Mouse (Mus musculus) testis, postnatal 14 days (tissue): Measurements from ENCODE around the gene Pakap.
A peak's percentile ranks its signal among the peaks of the same experiment; 100 is the strongest.

Source experiments
- DNase-seq: peaks from one replicate; pipeline ENCODE4 v3.0.0; 2021; ENCODE audit warnings: low spot score

The Pakap gene

DNA sequence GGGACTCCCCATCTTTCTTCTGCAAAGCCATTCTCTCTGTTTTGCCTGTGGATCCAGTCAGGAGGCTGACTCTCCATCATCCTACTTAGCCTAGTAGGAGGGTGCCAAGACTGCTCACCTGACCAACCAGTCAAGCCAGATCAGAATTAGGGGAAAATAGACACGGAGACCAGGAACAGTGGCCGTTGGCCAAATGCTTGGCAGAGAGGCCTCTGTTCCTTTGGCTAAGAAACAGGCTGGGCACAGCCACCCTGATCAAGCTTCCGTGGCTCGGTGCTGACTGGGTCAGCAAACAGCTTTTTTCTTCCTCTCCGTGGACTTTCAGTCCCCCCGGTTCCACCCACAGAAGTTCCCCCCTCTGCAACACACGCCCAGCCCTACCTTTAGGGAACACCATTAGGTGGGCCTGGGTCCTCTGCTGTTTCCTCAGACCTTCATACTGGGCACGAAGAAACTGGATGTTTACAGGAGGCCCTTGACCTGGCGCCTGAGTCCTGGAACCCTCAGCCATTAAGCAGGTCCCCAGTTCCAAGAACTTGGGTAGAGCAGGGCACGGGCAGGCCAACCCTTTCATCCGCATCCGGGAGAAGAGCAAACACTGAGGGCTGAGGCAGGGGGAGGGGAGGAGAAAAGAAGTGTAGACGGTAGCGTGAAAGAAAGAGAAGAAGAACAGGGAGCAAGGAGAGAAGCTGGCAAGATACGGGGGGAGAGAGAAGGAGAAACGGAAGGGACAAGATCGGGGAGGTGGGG lies 347.4 kb downstream of the Pakap start:
- peak; percentile 23 for DNase-seq

DNA sequence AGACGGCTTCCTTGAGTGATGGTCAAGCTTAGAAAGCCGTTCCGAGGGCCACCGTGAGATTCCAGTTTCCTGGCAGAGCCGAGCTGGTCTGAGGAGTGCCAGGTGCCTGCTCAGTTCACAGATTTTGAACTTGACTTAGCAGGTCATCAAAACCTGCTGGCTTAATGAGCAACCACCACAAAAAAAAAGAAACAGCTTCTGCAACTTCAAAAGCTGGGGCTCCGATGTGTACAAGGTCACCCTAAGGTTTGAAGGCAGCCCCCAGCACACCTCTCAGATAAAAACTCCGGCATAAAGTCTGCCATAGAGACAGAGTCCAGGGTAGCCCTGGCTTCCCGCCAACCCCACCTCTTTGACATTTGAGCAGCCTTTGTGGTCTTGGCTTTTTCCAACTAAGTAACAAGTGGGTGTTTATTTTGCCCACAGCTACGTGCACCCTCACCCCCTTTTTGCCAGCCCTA lies 348.3 kb downstream of the Pakap start, which contains the start of gene D630039A03Rik:
Gene D630039A03Rik, minus strand, starts transcription at position 97 of the 461 bp plus-strand sequence.
- DNase-seq = peak; percentile 43

DNA sequence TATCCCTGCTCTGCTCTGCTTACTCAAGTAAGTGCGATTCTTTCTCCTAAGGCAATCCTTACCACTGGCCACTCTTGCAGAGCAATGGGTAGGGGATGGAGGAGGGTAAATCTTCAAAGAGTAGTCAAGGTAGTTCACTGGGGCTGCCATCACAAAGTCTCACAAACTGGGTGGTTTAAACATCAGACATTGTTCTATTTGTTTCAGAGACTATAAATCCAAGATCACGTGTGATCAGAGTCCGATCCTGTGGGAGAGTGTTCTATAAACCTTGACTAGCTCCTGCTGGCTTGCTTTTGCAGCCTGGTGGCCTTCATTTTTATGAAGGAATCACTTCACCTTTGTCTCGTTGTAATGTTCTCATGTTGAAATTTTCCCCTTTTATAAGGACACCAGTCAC lies 348.7 kb downstream of the Pakap start:
- no peak for DNase-seq

DNA sequence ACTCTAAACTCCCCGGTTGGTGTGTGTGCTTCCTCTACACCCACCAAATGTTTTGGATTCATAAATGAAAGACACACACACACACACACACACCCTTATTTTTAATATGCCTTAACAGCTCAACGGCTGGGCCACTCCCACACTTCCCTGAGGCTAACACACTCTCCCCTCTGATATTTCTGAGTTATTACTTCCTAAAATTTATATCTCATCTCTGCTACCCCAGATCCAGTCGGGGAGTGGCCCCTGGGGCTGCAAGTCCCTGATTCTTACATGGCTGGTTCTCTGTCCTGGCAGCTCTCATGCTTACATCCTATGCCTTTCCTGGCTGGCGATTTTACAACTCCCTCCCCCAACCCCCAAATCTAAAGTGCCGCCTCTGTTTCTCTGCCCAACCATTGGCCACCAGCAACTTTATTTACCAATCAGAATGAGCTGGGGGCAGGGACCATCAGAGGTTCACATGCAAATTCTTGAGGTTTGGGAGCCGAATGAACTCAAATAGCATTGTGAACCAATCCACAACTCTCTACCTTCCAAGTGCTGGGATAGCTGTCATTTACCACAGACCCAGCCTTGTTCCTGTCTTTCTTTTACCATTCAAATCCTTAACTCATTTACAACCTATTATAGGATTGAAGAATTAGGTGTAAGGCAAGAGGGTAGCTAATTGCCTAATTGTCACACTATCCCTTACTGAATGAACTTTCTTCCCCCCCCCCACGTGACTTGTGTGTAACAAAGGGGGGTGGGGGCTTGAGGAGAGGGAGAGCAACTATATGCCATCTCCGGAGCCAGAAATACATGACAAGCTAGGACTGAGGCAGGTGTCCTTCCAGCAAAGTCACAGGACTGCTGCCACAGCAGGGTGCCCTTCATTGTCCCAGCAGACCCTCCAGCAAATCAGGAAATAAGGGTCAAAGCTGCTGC lies 351.8 kb downstream of the Pakap start:
- DNase-seq = no peak

- no peak for DNase-seq
Observed at GRCm38 (mm10) chr4:57920522-57920921, 352.5 kb downstream of the Pakap start.

GRCm38 (mm10) chr4:57922171-57922570 lies 354.2 kb downstream of the Pakap start:
- DNase-seq = no peak

DNA sequence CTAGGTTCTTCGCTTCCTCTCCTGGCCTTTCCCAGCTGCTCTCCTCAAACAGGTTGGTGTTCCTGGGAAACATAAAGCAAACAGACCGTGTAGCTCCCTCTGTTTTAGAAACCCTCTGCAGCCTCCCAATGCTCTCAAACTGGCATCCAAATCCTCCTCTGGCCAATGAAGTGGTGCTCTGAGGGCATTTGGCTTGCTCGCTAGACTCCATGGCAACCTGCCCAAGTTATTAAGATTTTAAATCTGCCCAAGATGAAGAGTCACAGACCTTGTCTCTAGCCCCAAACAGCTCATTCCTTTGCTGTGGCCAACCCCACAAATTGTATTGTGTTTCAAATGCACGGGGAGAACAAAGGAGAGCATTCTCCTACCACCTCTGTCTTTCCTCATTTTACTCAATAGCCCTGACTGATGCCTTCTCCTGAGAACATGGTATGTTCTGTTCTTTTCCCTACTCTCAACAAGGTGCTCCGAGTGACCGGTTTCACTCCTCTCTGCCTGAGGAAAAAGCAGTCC lies 356.6 kb downstream of the Pakap start:
- no peak for DNase-seq

DNA sequence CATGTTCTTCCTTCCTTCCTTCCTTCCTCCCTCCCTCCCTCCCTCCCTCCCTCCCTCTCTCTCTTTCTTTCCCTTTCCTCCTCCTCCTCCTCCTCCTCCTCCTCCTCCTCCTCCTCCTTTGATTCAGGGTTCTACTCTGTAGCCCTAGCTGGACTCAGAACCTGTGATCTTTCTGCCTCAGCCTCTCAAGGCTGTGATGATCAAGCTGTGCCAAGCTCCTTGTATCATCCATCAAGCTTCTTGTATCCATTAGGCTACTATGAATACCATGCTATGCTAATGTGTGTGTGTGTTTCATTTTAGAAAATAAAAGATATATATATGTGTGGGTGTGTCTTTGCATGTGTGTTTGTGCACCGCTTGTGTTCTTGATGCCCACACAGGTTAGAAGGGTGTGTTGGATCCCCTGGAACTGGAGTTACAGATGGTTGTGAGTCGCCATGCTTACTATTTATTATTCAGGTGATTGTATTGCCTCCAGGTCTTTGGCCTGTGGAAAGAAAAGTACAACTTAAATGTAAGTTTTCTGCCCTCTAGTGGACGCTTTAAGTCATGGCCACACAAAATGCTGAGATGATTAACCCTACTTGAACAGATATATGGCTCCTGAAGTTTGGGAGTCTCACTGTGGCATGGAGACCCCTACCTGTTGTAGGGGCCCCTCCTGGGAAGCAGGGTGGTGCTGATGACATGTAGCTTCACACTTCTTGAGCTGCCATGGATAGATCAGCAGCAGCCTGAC lies 359.7 kb downstream of the Pakap start:
- DNase-seq = no peak

- DNase-seq = no peak
Observed at GRCm38 (mm10) chr4:57930559-57931170, 362.7 kb downstream of the Pakap start.

GRCm38 (mm10) chr4:57934181-57934580 lies 366.2 kb downstream of the Pakap start:
- no peak for DNase-seq

GRCm38 (mm10) chr4:57937292-57937691 lies 369.3 kb downstream of the Pakap start:
- no peak for DNase-seq

DNA sequence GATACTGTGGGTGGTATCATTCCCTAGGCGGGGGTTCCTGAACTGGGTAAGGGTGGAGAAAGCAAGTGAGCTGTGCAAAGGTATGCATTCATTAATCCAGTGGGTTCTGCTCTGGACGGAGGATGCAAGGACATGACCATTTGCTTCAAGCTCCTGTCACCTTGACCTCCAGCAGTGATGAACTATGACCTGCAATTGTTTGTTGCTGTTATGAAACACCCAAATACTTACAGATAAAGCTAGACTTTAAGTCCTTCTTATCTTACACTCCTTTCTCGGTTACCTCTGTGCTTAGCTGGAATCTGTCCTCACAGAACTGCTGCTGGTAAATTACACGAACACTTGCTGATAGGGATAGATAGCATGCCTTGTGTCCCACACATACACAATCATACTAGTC lies 372.7 kb downstream of the Pakap start:
- DNase-seq = no peak

GRCm38 (mm10) chr4:57942892-57943291 lies 374.9 kb downstream of the Pakap start:
- DNase-seq = no peak
